Mouse (Mus musculus) urinary bladder, postnatal 14 days (tissue): Measurements from ENCODE around the gene Dpysl5.

Experiments
- DNase-seq: peaks from one replicate; pipeline ENCODE4 v3.0.0; 2021; ENCODE audit warnings: low spot score

Gene Dpysl5

GRCm38 (mm10) chr5:30765596-30766370 is 54.4 kb downstream of the Dpysl5 start:
- no peak for DNase-seq

- no peak for DNase-seq
These were observed 56.7 kb downstream of the Dpysl5 start for GRCm38 (mm10) chr5:30768082-30768481.

GRCm38 (mm10) chr5:30768598-30768997 is 57.2 kb downstream of the Dpysl5 start:
- DNase-seq, result peak; percentile 32

GRCm38 (mm10) chr5:30769075-30769474 is 57.7 kb downstream of the Dpysl5 start:
- DNase-seq, result no peak

- DNase-seq, result peak; percentile 93
These were observed 63.4 kb downstream of the Dpysl5 start for GRCm38 (mm10) chr5:30774601-30775371.

GRCm38 (mm10) chr5:30780699-30781098 is 69.3 kb downstream of the Dpysl5 start:
- DNase-seq, result no peak

GRCm38 (mm10) chr5:30781147-30781546 is 69.8 kb downstream of the Dpysl5 start:
- DNase-seq, result no peak

- DNase-seq, result no peak
These were observed 76.0 kb downstream of the Dpysl5 start for GRCm38 (mm10) chr5:30787381-30787780.

- DNase-seq, result no peak
These were observed 78.7 kb downstream of the Dpysl5 start for GRCm38 (mm10) chr5:30790047-30790446.

- DNase-seq, result peak; percentile 85
These were observed 84.8 kb downstream of the Dpysl5 start for GRCm38 (mm10) chr5:30796125-30796524.

GRCm38 (mm10) chr5:30797482-30797881 is 86.1 kb downstream of the Dpysl5 start:
- DNase-seq, result no peak

- DNase-seq, result no peak
These were observed 86.6 kb downstream of the Dpysl5 start for GRCm38 (mm10) chr5:30797982-30798381.

GRCm38 (mm10) chr5:30798965-30799364 is 87.6 kb downstream of the Dpysl5 start:
- DNase-seq, result no peak

- no peak for DNase-seq
These were observed 91.5 kb downstream of the Dpysl5 start for GRCm38 (mm10) chr5:30802724-30803467.

GRCm38 (mm10) chr5:30806106-30806505 is 94.7 kb downstream of the Dpysl5 start:
- peak; percentile 89 for DNase-seq

- DNase-seq, result peak; percentile 88
These were observed 103.2 kb downstream of the Dpysl5 start, which contains the start of gene Mapre3 for GRCm38 (mm10) chr5:30814424-30815119. TSS of gene Mapre3 (plus strand) at chr5:30814641.

- no peak for DNase-seq
These were observed 103.7 kb downstream of the Dpysl5 start for GRCm38 (mm10) chr5:30815120-30815465.

- DNase-seq, result no peak
These were observed 105.0 kb downstream of the Dpysl5 start for GRCm38 (mm10) chr5:30816261-30816791.

- DNase-seq, result no peak
These were observed 107.5 kb downstream of the Dpysl5 start for GRCm38 (mm10) chr5:30818758-30819309.

- DNase-seq, result no peak
These were observed 111.3 kb downstream of the Dpysl5 start for GRCm38 (mm10) chr5:30822689-30823088.

GRCm38 (mm10) chr5:30823091-30823490 is 111.7 kb downstream of the Dpysl5 start:
- DNase-seq, result no peak
